Mouse (Mus musculus): ENCODE results near the gene Cry2. TPM values are rescaled to one million over a fixed set of nuclear protein-coding genes. Genes with fewer than 3 reads are reported as not detected.
A peak's percentile ranks its signal among the peaks of the same experiment; 100 is the strongest.

The Cry2 gene
- polyA plus RNA-seq, 1 experiment from 2014 or later: 36.6 TPM

- Histone ChIP-seq H3K4me3 (ENCODE audit: low read depth, low read length) (no peak overlapping the region), H3K9ac (replicated peaks; ENCODE audit: low read depth) (no peak overlapping the region), H3K27me3 (replicated peaks; ENCODE audit: insufficient read depth, low read length) (no peaks in the 10 kb centered on the region), H3K4me2 (replicated peaks; ENCODE audit: low read depth, low read length) (no peak overlapping the region), H3K36me3 (ENCODE audit: insufficient read depth, low read length) (no peaks in the 10 kb centered on the region), H3K27ac (ENCODE audit: low read length) (no peak overlapping the region), H3K4me1 (ENCODE audit: insufficient read depth, low read depth, low read length) (0 out of 2 replicates have a peak, but pooled peaks cover 4% of the 10 kb centered on the region), H3K9me3 (ENCODE audit: low read length) (no peaks in the 10 kb centered on the region)
- no peak for ATAC-seq
- TF ChIP-seq CTCF (IDR thresholded peaks at IDR 0.05) (no peak), EP300 (IDR thresholded peaks at IDR 0.05) (no peak)
- no peak for DNase-seq (ENCODE audit: low spot score)
- 61% methylated on average over 6 of the region's 6 CpGs for WGBS
These were observed 6.6 kb upstream of the Cry2 start for GRCm38 (mm10) chr2:92440432-92440831.

DNA sequence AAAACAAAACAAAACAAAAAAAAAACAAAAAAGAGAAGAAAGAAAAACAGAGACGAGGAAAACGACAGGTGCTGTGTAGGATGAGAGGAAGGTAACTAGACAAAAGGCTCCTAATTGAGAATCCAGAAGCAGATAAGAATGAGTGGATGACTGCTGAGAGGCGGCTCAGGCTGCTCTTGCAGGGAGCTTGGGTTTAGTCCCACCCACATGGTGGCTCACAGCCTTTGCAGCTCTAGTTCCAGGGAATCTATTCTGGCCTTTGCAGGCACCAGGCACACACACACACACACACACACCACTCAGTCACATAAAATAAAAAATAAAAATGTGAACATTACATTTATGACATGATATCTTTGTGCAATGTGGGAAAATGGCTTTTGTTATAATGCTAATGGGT lies 4.7 kb upstream of the Cry2 start:
- H3K27me3 ChIP-seq (replicated peaks; ENCODE audit: insufficient read depth, low read length): no peaks in the 10 kb centered on the region
- no peak overlapping the region for H3K4me2 ChIP-seq (replicated peaks; ENCODE audit: low read depth, low read length)
- H3K36me3 ChIP-seq (ENCODE audit: insufficient read depth, low read length): no peaks in the 10 kb centered on the region
- ATAC-seq (no peak), DNase-seq (ENCODE audit: low spot score) (no peak)
- TF ChIP-seq CTCF (IDR thresholded peaks at IDR 0.05) (no peak), EP300 (IDR thresholded peaks at IDR 0.05) (no peak)
- H3K4me1 ChIP-seq (ENCODE audit: insufficient read depth, low read depth, low read length): 0 out of 2 replicates have a peak, but pooled peaks cover 4% of the 10 kb centered on the region
- H3K27ac ChIP-seq (ENCODE audit: low read length): no peak overlapping the region
- H3K9ac ChIP-seq (replicated peaks; ENCODE audit: low read depth): no peak overlapping the region
- no peaks in the 10 kb centered on the region for H3K9me3 ChIP-seq (ENCODE audit: low read length)
- no peak overlapping the region for H3K4me3 ChIP-seq (ENCODE audit: low read depth, low read length)
- WGBS: 53% methylated on average over 3 of the region's 3 CpGs

GRCm38 (mm10) chr2:92437875-92438274 lies 4.0 kb upstream of the Cry2 start:
- 1% methylated on average over 5 of the region's 5 CpGs for WGBS
- Histone ChIP-seq H3K9me3 (ENCODE audit: low read length) (no peaks in the 10 kb centered on the region), H3K9ac (replicated peaks; ENCODE audit: low read depth) (no peak overlapping the region), H3K4me1 (ENCODE audit: insufficient read depth, low read depth, low read length) (0 out of 2 replicates have a peak, but pooled peaks cover 4% of the 10 kb centered on the region), H3K27me3 (replicated peaks; ENCODE audit: insufficient read depth, low read length) (no peaks in the 10 kb centered on the region), H3K27ac (ENCODE audit: low read length) (no peak overlapping the region), H3K36me3 (ENCODE audit: insufficient read depth, low read length) (no peaks in the 10 kb centered on the region), H3K4me2 (replicated peaks; ENCODE audit: low read depth, low read length) (no peak overlapping the region), H3K4me3 (ENCODE audit: low read depth, low read length) (no peak overlapping the region)
- no peak for ATAC-seq
- TF ChIP-seq EP300 (IDR thresholded peaks at IDR 0.05) (peak; percentile 63), CTCF (IDR thresholded peaks at IDR 0.05) (peak; percentile 91)
- DNase-seq (ENCODE audit: low spot score): peak; percentile 94

- Histone ChIP-seq H3K4me2 (replicated peaks; ENCODE audit: low read depth, low read length) (no peak overlapping the region), H3K9me3 (ENCODE audit: low read length) (no peaks in the 10 kb centered on the region), H3K27me3 (replicated peaks; ENCODE audit: insufficient read depth, low read length) (no peaks in the 10 kb centered on the region), H3K9ac (replicated peaks; ENCODE audit: low read depth) (no peak overlapping the region), H3K4me3 (ENCODE audit: low read depth, low read length) (no peak overlapping the region), H3K27ac (ENCODE audit: low read length) (no peak overlapping the region), H3K36me3 (ENCODE audit: insufficient read depth, low read length) (no peaks in the 10 kb centered on the region), H3K4me1 (ENCODE audit: insufficient read depth, low read depth, low read length) (peaks cover 7% of the 10 kb centered on the region; the same call in 1 of the 2 replicates)
- no peak for DNase-seq (ENCODE audit: low spot score)
- TF ChIP-seq CTCF (IDR thresholded peaks at IDR 0.05) (no peak), EP300 (IDR thresholded peaks at IDR 0.05) (no peak)
- WGBS: 63% methylated on average over 4 of the region's 4 CpGs
- no peak for ATAC-seq
These were observed 3.5 kb upstream of the Cry2 start for GRCm38 (mm10) chr2:92437366-92437765.

DNA sequence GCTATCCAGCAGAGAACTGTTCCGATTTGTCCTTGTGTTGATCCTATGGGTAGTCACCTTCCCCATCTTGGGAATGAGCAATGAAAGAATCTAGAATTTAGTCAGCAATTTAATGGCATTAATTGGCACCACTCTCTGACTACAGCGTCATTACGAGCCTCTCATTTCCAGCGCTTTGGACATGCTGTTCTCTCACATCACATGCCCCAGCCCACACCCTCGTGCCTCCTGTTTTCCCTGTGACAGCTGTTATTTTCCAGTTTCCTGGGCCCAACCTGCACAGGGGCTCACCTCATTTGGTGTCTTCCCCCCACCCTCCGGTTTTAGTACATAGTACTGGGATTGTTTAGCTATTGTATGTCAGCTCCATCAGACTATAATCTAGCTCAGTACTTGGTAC lies 1.2 kb upstream of the Cry2 start:
- ATAC-seq (no peak), DNase-seq (ENCODE audit: low spot score) (peak; percentile 50)
- H3K9ac ChIP-seq (replicated peaks; ENCODE audit: low read depth): no peak overlapping the region
- no peak overlapping the region for H3K27ac ChIP-seq (ENCODE audit: low read length)
- H3K36me3 ChIP-seq (ENCODE audit: insufficient read depth, low read length): no peaks in the 10 kb centered on the region
- H3K4me2 ChIP-seq (replicated peaks; ENCODE audit: low read depth, low read length): no peak overlapping the region
- TF ChIP-seq EP300 (IDR thresholded peaks at IDR 0.05) (peak; percentile 68; the same call in 1 of the 2 replicates), CTCF (IDR thresholded peaks at IDR 0.05) (no peak)
- 50% methylated on average over 6 of the region's 6 CpGs for WGBS
- peaks cover 23% of the 10 kb centered on the region; the same call in 1 of the 2 replicates for H3K4me1 ChIP-seq (ENCODE audit: insufficient read depth, low read depth, low read length)
- no peaks in the 10 kb centered on the region for H3K9me3 ChIP-seq (ENCODE audit: low read length)
- 0 out of 2 replicates have a peak overlapping the region, but pooled peaks have one; percentile 93 for H3K4me3 ChIP-seq (ENCODE audit: low read depth, low read length)
- H3K27me3 ChIP-seq (replicated peaks; ENCODE audit: insufficient read depth, low read length): no peaks in the 10 kb centered on the region

- Histone ChIP-seq H3K9ac (replicated peaks; ENCODE audit: low read depth) (no peak overlapping the region; the same call in 1 of the 2 replicates), H3K4me2 (replicated peaks; ENCODE audit: low read depth, low read length) (peak overlapping the region; percentile 78), H3K27me3 (replicated peaks; ENCODE audit: insufficient read depth, low read length) (no peaks in the 10 kb centered on the region), H3K4me1 (ENCODE audit: insufficient read depth, low read depth, low read length) (peaks cover 30% of the 10 kb centered on the region; the same call in 1 of the 2 replicates), H3K9me3 (ENCODE audit: low read length) (no peaks in the 10 kb centered on the region), H3K27ac (ENCODE audit: low read length) (peak overlapping the region; percentile 83), H3K4me3 (ENCODE audit: low read depth, low read length) (peak overlapping the region; percentile 93; the same call in 1 of the 2 replicates), H3K36me3 (ENCODE audit: insufficient read depth, low read length) (no peaks in the 10 kb centered on the region)
- DNase-seq (ENCODE audit: low spot score): peak; percentile 85
- TF ChIP-seq CTCF (IDR thresholded peaks at IDR 0.05) (no peak), EP300 (IDR thresholded peaks at IDR 0.05) (no peak; the same call in 1 of the 2 replicates)
- peak; percentile 3; the same call in 1 of the 2 replicates for ATAC-seq
- 4% methylated on average over 12 of the region's 12 CpGs for WGBS
These were observed 517 bp upstream of the Cry2 start for GRCm38 (mm10) chr2:92434375-92434745.

All from lung, postnatal 0 days (tissue).